1 mouse cellular context compared by ENCODE assay signal in genomic region chr14:20452929-20453328, GRCm38 (mm10).
TF ChIP-seq lines count a peak whose summit lies in the region.

No protein-coding gene starts in this region.

TF ChIP-seq in MEL, 35 proteins besides CTCF, POLR2A, EP300 and RAD21:
- no peak for TF ChIP-seq BHLHE40 (IDR thresholded peaks at IDR 0.05; ENCODE audit: borderline replicate concordance, low read depth, low read length)
- no peak for TF ChIP-seq MAX (IDR thresholded peaks at IDR 0.05; ENCODE audit: low read length)
- TF ChIP-seq POLR2AphosphoS5 (IDR thresholded peaks at IDR 0.05; ENCODE audit: borderline replicate concordance, low read depth, low read length), result no peak
- no peak for TF ChIP-seq SIN3A (IDR thresholded peaks at IDR 0.05; ENCODE audit: low read length)
- no peak for TF ChIP-seq NRF1 (IDR thresholded peaks at IDR 0.05; ENCODE audit: insufficient read depth, low read depth, low read length, poor library complexity, severe bottlenecking)
- TF ChIP-seq RCOR1 (IDR thresholded peaks at IDR 0.05; ENCODE audit: low read depth, low read length), result no peak
- TF ChIP-seq USF2 (IDR thresholded peaks at IDR 0.05; ENCODE audit: borderline replicate concordance in 1 of 2, insufficient read depth in 1 of 2, low read depth in 1 of 2, low read length in 2 of 2), result no peak
- no peak for TF ChIP-seq MYC (IDR thresholded peaks at IDR 0.05; ENCODE audit: low read depth, low read length)
- no peak for TF ChIP-seq SMC3 (IDR thresholded peaks at IDR 0.05; ENCODE audit: low read depth, low read length)
- no peak for TF ChIP-seq MAFK (IDR thresholded peaks at IDR 0.05; ENCODE audit: borderline replicate concordance, low read depth, low read length)
- TF ChIP-seq KAT2A (conservative IDR thresholded peaks at IDR 0.05; ENCODE audit: low read depth, low read length), result no peak
- TF ChIP-seq MEF2A (IDR thresholded peaks at IDR 0.05; ENCODE audit: extremely low read depth, insufficient replicate concordance, low read depth, low read length, poor library complexity, severe bottlenecking), result no peak
- no peak for TF ChIP-seq TAL1 (IDR thresholded peaks at IDR 0.05; ENCODE audit: low read length)
- no peak for TF ChIP-seq GATA1 (IDR thresholded peaks at IDR 0.05; ENCODE audit: low read depth, low read length)
- no peak for TF ChIP-seq CHD2 (IDR thresholded peaks at IDR 0.05; ENCODE audit: low read length)
- no peak for TF ChIP-seq ZKSCAN1 (IDR thresholded peaks at IDR 0.05; ENCODE audit: low read depth, low read length)
- TF ChIP-seq MYB (IDR thresholded peaks at IDR 0.05; ENCODE audit: low read depth, low read length), result no peak
- TF ChIP-seq ZNF384 (IDR thresholded peaks at IDR 0.05; ENCODE audit: low read depth, low read length), result no peak
